Mouse (Mus musculus): ENCODE results near the gene Abca8b. TPM values are rescaled to one million over a fixed set of nuclear protein-coding genes. Genes with fewer than 3 reads are reported as not detected.
"Not testable (repeated sequence)": the region's sequence is repeated elsewhere in the genome, so short reads cannot be mapped to it uniquely, and the experiment has no call there.

Abca8b gene
- 10 to 100 TPM in 1 of 2 experiments, 1 to 10 TPM in 1; 7.2 to 11.8 TPM for total RNA-seq (2021)
- long read RNA-seq, experiment 1, partial matches to known transcripts = 1 of 1 reads
- long read RNA-seq, experiment 1, other reads (novel, unspliced or antisense) = 0 of 1 reads
- long read RNA-seq, experiment 2, partial matches to known transcripts = 2 of 2 reads
- long read RNA-seq, experiment 2, other reads (novel, unspliced or antisense) = 0 of 2 reads

GRCm38 (mm10) chr11:109995624-109996023 is at the start of gene Abca8b:
Abca8b (minus strand) TSS chr11:109995845.
- peak; percentile 63 to 64 for DNase-seq (ENCODE audit: low spot score in 2 of 2)

DNA sequence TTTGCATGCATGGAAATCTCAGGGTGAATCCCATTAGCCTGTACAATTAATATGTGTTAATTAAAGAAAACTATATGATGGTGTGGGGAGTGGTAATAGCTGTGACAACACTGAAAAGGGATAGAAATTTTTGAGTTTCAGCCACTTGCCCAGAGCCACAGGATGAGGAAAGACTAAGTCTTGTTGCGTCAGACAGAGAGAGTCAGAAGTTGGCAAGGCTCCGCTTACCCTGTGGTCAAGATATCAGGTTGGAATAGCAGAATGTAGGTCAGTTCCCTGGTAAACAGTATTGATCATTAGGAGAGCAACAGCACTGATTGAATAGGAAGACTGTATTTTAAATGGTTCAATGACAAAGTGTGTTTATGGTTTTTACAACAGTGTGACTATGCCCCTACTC is 42.1 kb upstream of the Abca8b start:
- DNase-seq (ENCODE audit: low spot score in 2 of 2) = no peak

GRCm38 (mm10) chr11:110028913-110029695 is 33.5 kb upstream of the Abca8b start:
- no peak for DNase-seq (ENCODE audit: low spot score in 2 of 2)

DNA sequence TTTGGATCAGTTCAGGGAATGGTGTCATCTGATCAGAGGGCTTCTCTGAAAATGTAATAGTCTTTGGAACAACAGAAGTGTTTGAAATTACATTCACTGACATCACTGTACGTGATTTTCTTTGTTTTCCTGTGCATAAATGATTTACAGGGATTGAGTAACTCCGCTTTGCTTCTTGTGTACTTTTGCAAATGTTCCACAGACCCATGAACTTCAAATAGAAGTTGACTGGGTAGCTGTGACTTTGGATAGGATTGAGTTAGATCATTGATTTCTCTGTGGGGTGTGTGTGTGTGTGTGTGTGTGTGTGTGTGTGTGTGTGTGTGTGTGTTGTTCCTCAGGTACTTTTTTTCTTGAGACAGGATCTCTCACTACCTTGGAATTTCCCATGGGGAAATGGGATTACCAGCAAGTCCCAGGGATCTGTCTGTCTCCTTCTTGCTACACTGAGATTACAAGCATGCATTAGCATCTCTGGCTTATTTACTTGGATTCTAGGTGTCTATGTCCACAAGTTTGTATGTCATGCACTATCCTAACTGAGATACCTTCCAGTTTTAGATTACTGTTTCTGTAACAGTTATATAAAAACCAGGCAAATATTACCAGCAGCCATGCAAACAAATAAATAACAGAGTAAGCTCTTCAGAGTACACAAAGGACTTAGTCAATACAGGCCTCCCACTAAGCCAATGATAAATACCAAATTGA is 15.3 kb upstream of the Abca8b start:
- DNase-seq (ENCODE audit: low spot score in 2 of 2) = no peak

GRCm38 (mm10) chr11:109995013-109995412 is 632 bp downstream of the Abca8b start:
- DNase-seq (ENCODE audit: low spot score in 2 of 2) = no peak

DNA sequence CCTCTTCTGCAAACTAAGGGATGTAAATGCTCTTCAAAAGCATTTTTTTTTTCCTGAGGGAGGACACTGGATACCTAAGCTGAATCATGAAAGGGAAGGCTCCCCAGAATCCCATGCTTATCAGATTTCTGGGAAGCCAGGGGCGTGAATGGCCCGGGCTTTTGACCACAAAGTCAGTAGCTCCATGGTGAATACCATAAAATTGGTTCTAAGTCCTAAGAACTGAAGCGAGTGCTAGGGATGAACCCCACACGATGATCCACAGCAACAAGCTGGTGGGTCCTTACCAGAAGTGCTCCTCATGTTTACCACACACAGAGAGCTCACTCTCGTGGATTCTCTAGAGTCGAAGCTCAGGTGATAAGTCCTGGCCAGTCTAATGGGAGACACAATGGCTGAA is 1.6 kb downstream of the Abca8b start:
- DNase-seq (ENCODE audit: low spot score in 2 of 2) = no peak

- DNase-seq (ENCODE audit: low spot score in 2 of 2) = no peak
These were observed 4.4 kb downstream of the Abca8b start for GRCm38 (mm10) chr11:109991270-109991669.

GRCm38 (mm10) chr11:109990256-109990655 is 5.4 kb downstream of the Abca8b start:
- DNase-seq (ENCODE audit: low spot score in 2 of 2) = no peak

DNA sequence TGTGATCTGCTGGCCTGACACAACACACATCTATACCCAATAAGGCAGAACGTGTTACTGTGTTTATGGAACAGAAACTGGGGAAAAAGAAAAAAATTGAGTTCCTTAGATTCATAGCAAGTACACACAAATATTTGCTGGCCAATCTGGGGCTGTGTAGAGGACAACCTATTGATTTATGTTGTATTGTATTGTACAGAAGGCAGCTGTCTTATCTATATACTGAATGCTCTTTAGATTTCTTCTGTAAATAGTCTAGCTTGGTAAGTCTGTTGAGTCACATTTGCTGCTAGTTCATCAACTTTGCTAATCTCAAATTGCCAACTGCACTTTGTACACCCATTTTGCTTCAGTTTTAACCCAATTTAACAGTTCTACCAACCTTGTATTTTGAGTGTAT is 7.5 kb downstream of the Abca8b start:
- no peak for DNase-seq (ENCODE audit: low spot score in 2 of 2)

DNA sequence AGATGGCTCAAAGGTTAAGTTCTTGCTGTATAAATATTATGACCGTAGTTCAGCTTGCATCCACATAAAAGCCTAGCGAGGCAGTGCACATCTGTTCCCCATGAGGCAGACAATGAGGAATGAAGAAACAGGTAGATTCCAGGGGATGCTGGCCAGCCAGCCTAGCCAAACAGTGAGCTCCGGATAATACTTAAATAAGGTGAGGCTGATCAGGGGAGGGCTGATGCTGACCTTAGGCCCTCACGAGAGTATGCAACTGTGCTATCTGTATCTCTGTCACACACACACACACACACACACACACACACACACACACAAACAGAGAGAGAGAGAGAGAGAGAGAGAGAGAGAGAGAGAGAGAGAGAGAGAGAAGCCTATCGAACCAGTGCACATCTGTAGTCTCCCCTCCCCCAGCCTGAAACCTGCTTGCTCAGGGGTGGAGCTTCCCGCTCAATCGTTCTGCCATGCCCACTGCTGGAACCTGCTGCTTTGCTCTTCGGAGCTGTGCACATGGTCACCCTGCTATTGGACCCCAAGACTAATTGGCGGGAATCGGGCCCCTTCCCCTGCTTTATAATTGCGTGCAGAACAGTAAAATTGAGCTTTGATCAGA is 8.1 kb downstream of the Abca8b start:
- DNase-seq (ENCODE audit: low spot score in 2 of 2) = not testable (repeated sequence)

- DNase-seq (ENCODE audit: low spot score in 2 of 2) = no peak
These were observed 13.8 kb downstream of the Abca8b start for GRCm38 (mm10) chr11:109981872-109982271.

DNA sequence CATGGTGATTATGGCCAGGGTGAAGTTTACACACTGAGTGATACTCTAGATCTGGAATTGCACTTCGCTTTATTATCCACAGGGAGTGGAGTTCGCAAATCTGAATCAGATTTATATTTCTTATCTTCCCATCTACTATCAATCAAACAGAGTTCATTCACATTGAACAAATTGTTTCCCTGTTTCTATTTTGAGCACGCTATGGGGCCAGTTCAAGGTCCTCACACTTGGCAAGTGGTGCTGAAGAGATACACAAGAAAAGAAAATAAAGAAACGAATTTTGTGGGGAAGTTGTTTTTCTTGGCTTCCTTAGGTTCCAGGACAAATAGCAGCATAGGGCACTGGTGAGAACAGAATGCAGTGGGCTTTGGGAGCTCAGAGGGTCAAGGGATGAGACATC is 25.1 kb downstream of the Abca8b start:
- no peak for DNase-seq (ENCODE audit: low spot score in 2 of 2)

DNA sequence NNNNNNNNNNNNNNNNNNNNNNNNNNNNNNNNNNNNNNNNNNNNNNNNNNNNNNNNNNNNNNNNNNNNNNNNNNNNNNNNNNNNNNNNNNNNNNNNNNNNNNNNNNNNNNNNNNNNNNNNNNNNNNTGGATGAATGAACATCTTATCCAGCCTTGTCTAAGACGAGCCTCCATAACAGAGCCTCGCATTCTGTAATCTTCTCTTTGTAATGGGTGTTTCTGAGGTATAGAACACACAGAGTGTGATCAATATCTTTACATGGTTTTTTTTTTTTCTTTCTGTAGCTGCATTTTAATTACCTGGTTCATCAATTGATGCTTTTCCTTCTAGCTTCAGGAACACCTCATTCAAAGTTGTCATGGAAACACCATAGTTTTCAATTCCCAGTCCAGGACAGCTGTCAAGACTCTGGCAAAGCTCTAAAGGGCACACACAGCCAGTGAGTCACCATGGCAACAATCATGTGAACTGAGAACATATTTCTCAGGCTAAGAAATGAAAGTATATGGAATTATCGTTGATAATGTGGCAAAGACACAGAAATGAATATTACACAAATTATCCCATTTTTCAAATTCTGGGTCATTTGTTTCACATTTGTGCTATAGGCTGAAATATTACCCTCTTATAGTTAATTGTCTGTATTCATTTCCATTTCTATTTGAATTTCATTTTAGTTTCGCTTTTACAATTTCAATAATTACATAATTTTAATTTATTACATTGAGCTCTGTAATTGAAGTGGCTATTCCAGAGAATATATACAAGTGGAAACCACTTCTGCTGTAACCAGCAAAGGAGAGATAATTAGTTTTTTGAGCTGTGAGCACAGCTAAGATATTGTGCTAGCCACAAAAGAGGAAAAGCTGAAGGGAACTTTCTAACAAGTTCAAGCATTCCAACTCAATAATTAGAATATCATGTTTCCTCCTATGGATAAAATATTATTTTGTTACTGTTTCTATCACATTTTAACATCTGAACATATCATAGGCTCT is 33.9 kb downstream of the Abca8b start:
- DNase-seq (ENCODE audit: low spot score in 2 of 2) = no peak

DNA sequence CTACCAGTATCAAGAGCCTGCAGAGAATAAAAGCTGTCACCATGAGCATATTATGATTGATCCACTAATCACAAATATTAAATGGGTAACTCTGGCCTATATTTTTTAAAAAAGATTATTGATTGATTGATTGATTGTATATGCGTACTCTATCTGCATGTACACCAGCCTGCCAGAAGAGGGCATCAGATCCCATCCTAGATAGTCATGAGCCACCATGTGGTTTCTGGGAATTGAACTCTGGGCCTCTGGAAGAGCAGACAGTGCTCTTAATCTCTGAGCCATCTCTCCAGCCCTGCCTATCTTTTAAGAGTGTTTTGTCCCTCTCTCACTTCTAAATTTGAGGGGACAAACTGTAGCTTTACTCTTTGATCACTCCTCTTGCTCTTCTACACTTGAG is 40.5 kb downstream of the Abca8b start:
- DNase-seq (ENCODE audit: low spot score in 2 of 2) = no peak

- DNase-seq (ENCODE audit: low spot score in 2 of 2) = no peak
These were observed 58.7 kb downstream of the Abca8b start for GRCm38 (mm10) chr11:109936915-109937314.

DNA sequence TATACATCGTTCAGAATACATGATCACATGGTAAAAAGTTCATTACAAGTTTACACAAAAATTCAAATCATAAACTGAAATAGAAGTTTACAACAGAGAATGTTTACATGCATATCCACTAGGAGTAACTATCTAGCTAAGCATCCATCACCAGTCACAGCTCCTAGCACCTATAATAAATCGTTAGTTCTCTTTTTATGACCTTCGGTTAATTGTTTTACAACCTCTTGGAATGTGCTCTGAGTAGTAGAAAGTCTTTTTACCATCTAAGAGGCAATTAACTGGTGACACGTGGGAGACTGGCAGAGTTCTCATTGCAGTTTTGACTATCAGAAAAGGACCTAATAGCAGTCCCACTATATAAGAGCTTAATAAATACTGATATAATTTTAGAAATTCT is 62.4 kb downstream of the Abca8b start:
- not testable (repeated sequence) for DNase-seq (ENCODE audit: low spot score in 2 of 2)

DNA sequence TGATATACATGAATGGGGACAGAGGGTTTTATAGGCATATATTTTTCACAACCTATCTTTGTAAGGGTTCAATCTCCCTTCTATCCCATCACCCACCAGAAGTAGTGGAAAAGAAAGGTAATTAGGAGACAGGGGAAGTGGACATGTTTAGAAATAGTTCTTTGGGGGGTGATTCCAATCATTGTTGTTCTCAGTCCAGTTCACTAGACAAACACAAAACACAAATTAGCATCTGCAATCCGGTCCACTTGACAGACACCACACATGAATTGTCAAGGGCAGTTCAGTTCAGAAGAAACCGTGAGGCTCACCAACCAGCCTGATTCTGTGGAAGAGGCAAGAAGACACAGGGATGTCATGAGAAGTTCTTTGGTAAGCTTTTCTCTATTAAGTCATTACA is 67.2 kb downstream of the Abca8b start:
- no peak for DNase-seq (ENCODE audit: low spot score in 2 of 2)

DNA sequence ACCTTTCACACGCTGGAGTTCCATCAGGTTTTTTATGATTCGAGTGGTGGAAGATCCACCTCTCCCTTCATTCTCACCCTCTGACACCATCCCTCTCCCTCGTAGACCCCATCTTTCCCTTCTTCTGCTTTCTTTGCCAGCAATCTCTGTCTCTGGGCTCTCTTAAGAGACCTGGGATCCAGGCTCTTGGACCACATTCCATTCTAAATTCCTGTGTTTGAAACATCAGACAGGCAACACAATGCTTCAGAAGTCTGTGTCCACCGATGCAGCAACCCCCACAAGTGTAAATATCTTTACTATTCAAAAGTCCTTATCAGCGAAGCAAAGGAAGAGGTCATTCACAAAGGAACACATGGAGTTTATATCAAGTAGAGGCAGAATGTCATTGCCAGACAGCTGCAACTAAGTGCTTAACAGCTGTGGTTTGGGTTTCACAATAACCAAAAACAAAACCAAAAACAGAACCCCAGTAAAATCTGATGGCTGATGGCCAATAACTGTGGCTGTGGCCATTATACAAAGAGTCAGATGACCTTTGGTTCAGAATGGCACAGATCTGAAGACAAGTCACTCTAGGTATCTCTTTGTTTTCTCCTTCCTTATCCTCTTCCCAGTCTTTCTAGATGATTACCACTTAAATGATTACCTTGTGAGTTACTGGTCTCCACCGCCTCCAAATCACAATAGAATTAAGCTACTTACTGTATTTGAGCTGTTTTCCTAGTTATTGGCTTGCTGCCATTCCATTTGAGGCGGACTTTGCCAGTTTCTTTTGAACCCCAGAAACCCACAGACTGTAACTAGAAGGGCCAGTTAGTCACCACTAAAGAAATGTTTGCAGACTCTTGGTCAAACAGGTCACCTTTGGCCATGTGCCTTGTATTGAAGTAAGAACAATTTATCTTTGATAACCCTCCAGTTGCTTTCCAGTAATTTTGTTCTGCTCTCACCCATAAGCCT is 68.6 kb downstream of the Abca8b start:
- DNase-seq (ENCODE audit: low spot score in 2 of 2) = no peak

GRCm38 (mm10) chr11:109922236-109922635 is 73.4 kb downstream of the Abca8b start:
- no peak for DNase-seq (ENCODE audit: low spot score in 2 of 2)
